Comparison of ENCODE assay signal across 14 mouse cellular contexts in genomic region chr1:132436320-132436958, GRCm38 (mm10). TPM values are rescaled to one million over a fixed set of nuclear protein-coding genes. Genes with fewer than 3 reads are reported as not detected.
DNase-seq lines count a peak whose midpoint lies in the region; ATAC-seq lines count a peak whose summit lies in the region.
"Had no signal": no experiment of that assay in that cellular context is flagged by ENCODE, and none has a peak within 500 bp of the region (broad histone marks: within the 10 kb centered on the region; RNA-seq: fewer than 3 reads in every experiment).

No protein-coding gene starts in this region.

- intact Hi-C loops in heart, postnatal 25 days (cut with DNase I), result no loop called here
- intact Hi-C loops in gastrocnemius, postnatal 14 days (cut with DNase I; ENCODE audit: low total_unique reads), result no loop called here

- no peak for ATAC-seq in lung, embryonic 15.5 days (ENCODE audit: borderline replicate concordance, extremely low read depth, low FRiP score, low TSS enrichment)
- ATAC-seq in midbrain, embryonic 16.5 days, result no peak
- ATAC-seq: forebrain, postnatal 0 days; Patski had no signal

- WGBS in lung, embryonic 15.5 days, result 69% methylated on average over 4 of the region's 4 CpGs
- WGBS in midbrain, embryonic 16.5 days, result 72% methylated on average over 4 of the region's 4 CpGs

- DNase-seq in heart, adult 18-20 months, result peak; percentile 27 to 34
- DNase-seq in heart, postnatal 25 days (ENCODE audit: low spot score), result no peak
- DNase-seq in lung, postnatal 25 days (ENCODE audit: low spot score), result no peak
- DNase-seq in gastrocnemius, postnatal 14 days, result peak; percentile 39
- peak; percentile 37 for DNase-seq in kidney, postnatal 14 days
- DNase-seq in urinary bladder, postnatal 36 days (ENCODE audit: low spot score in 2 of 2), result no peak
- DNase-seq: cerebellum, adult 2 months; forebrain, postnatal 0 days; liver had no signal

- H3K4me1 ChIP-seq in lung, embryonic 15.5 days, result peaks cover 8% of the 10 kb centered on the region; the same call in 1 of the 2 replicates
- H3K4me1 ChIP-seq in midbrain, embryonic 16.5 days (ENCODE audit: control insufficient read depth, insufficient read depth, low read length), result peaks cover 6% of the 10 kb centered on the region; the same call in 1 of the 2 replicates

- no peaks in the 10 kb centered on the region for H3K27me3 ChIP-seq in lung, embryonic 15.5 days
- no peaks in the 10 kb centered on the region for H3K27me3 ChIP-seq in midbrain, embryonic 16.5 days (ENCODE audit: control insufficient read depth, insufficient read depth, low read depth, low read length)
- H3K27me3 ChIP-seq: Patski had no signal

- peaks cover 15% of the 10 kb centered on the region for H3K36me3 ChIP-seq in lung, embryonic 15.5 days
- peaks cover 11% of the 10 kb centered on the region; the same call in 1 of the 2 replicates for H3K36me3 ChIP-seq in midbrain, embryonic 16.5 days (ENCODE audit: control insufficient read depth, insufficient read depth, low read length)

- no peak overlapping the region for H3K9ac ChIP-seq in lung, embryonic 15.5 days
- no peak overlapping the region for H3K9ac ChIP-seq in midbrain, embryonic 16.5 days (ENCODE audit: low read depth, low read length)
- H3K9ac ChIP-seq: forebrain, postnatal 0 days; hindbrain, embryonic 14.5 days had no signal

- H3K27ac ChIP-seq in lung, embryonic 15.5 days, result peak overlapping the region; percentile 0; the same call in 1 of the 2 replicates
- no peak overlapping the region for H3K27ac ChIP-seq in midbrain, embryonic 16.5 days (ENCODE audit: low read length)
- H3K27ac ChIP-seq: hindbrain, embryonic 14.5 days; macrophage had no signal

- no peak overlapping the region for H3K4me3 ChIP-seq in lung, embryonic 15.5 days
- H3K4me3 ChIP-seq in midbrain, embryonic 16.5 days (ENCODE audit: low read depth, low read length), result no peak overlapping the region

- no peak overlapping the region for H3K4me2 ChIP-seq in lung, embryonic 15.5 days
- H3K4me2 ChIP-seq in midbrain, embryonic 16.5 days (ENCODE audit: low read length), result no peak overlapping the region
- H3K4me2 ChIP-seq: hindbrain, embryonic 14.5 days had no signal

- 0 out of 2 replicates have a peak, but pooled peaks cover 3% of the 10 kb centered on the region for H3K9me3 ChIP-seq in lung, embryonic 15.5 days
- no peaks in the 10 kb centered on the region for H3K9me3 ChIP-seq in midbrain, embryonic 16.5 days (replicated peaks; ENCODE audit: control insufficient read depth, low read length, poor library complexity, severe bottlenecking)

RNA-seq across cellular contexts. Expression of gene Dstyk, which starts 19.1 kb away (rescaled TPM):
- total RNA-seq in heart, adult 18-20 months (2021), result 10 to 100 TPM; 15.2 to 15.3 TPM
- 10 to 100 TPM; 17.4 TPM for total RNA-seq in heart, postnatal 25 days (2021)
- polyA plus RNA-seq in lung, embryonic 15.5 days (2015; fragmentation: Nextera tagmentation; extraction: Ambion mirVana), result 14.5 and 15.4 TPM in 2 replicates
- 10 to 100 TPM; 12.2 to 13.8 TPM for total RNA-seq in gastrocnemius, postnatal 14 days (2021)
- 10.3 and 10.5 TPM in 2 replicates for polyA plus RNA-seq in midbrain, embryonic 16.5 days (2015; fragmentation: Nextera tagmentation; extraction: Ambion mirVana)

RNA-seq across cellular contexts. Expression of gene Rbbp5, which starts 40.7 kb away (rescaled TPM):
- total RNA-seq in heart, adult 18-20 months (2021), result 10 to 100 TPM; 25.1 to 27.6 TPM
- 10 to 100 TPM; 18.9 to 24.2 TPM for total RNA-seq in heart, postnatal 25 days (2021)
- 44.1 and 47.4 TPM in 2 replicates for polyA plus RNA-seq in lung, embryonic 15.5 days (2015; fragmentation: Nextera tagmentation; extraction: Ambion mirVana)
- total RNA-seq in gastrocnemius, postnatal 14 days (2021), result 10 to 100 TPM; 17.1 to 17.4 TPM
- polyA plus RNA-seq in midbrain, embryonic 16.5 days (2015; fragmentation: Nextera tagmentation; extraction: Ambion mirVana), result 44.8 and 49.6 TPM in 2 replicates

RNA-seq across cellular contexts. Expression of gene Tmcc2, which starts 45.4 kb away (rescaled TPM):
- total RNA-seq in heart, adult 18-20 months (2021), result 10 to 100 TPM; 25.0 to 26.0 TPM
- total RNA-seq in heart, postnatal 25 days (2021), result 10 to 100 TPM; 17.0 to 18.5 TPM
- 10.7 and 13.2 TPM in 2 replicates for polyA plus RNA-seq in lung, embryonic 15.5 days (2015; fragmentation: Nextera tagmentation; extraction: Ambion mirVana)
- total RNA-seq in gastrocnemius, postnatal 14 days (2021), result 10 to 100 TPM; 19.4 to 22.9 TPM
- polyA plus RNA-seq in midbrain, embryonic 16.5 days (2015; fragmentation: Nextera tagmentation; extraction: Ambion mirVana), result 33.3 and 38.1 TPM in 2 replicates

Comparison
In these comparisons a context has a peak if more than half of its experiments do, and no peak if none do; other contexts are left out.
1. DNase-seq: peak in heart, adult 18-20 months (2 of 2), gastrocnemius, postnatal 14 days (single experiment) and kidney, postnatal 14 days (single experiment); none in heart, postnatal 25 days (single experiment), lung, postnatal 25 days (single experiment) and urinary bladder, postnatal 36 days (0 of 2).